Mouse (Mus musculus) heart, postnatal 25 days (tissue): ENCODE measurements around the gene Phtf2. TPM values are rescaled to one million over a fixed set of nuclear protein-coding genes. Genes with fewer than 3 reads are reported as not detected.
"Not testable (repeated sequence)": the region's sequence is repeated elsewhere in the genome, so short reads cannot be mapped to it uniquely, and the experiment has no call there.

ENCODE experiments used
- DNase-seq: peaks from one replicate; pipeline ENCODE4 v3.0.0; 2022; ENCODE audit warnings: low spot score
- intact Hi-C: fragments of 180-260 bp; cut with DNase I; formaldehyde crosslinking; loops from one replicate; pipeline ENCODE4 v1.15.1; 2025
- total RNA-seq, 2 experiments: library from RNA; stranded (reverse); gene quantifications; 2 replicates each; pipeline ENCODE4 v1.2.3; 2021

The Phtf2 gene
- total RNA-seq, 2 experiments from 2014 or later, result 77.3 to 78.1 TPM

DNA sequence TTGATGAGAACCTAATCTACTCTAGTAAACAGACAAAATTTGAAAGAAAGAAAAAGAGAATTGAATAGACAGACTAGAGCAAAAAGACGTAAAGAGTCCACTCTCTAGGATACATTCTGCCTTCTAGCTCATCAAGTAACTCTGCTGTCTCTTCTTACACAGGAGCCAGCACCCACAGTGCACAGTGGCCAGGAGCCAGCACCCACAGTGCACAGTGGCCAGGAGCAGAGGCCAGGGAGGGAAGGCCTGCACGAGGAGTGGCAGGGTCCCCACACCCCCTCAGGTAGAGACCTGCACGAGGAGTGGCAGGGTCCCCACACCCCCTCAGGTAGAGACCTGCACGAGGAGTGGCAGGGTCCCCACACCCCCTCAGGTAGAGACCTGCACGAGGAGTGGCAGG, 95.5 kb downstream of the Phtf2 start:
- DNase-seq, intact Hi-C loops: not testable (repeated sequence)

GRCm38 (mm10) chr5:20781116-20781515, 100.8 kb downstream of the Phtf2 start:
- intact Hi-C loops, result no loop called here

DNA sequence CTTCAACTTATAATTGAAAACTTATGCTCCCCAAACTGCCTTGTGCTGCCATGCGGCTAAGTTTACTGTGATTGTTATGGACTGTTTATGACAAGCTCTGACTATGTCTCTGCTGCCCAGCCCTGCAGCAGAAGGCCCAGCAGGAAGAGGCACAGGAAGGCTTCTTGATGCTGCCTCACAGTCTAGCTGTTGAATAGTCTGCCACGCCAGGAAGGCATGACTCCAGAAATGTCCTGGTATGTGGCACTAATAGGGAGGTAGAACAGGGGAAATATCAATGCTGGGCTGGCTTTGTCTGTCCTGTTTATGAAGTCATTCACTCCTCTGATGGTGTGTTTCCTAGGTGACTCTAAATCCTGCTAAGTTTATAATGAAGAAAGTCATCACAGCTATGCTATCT, 102.7 kb downstream of the Phtf2 start:
- intact Hi-C loops, result no loop called here
- DNase-seq, result no peak

More at GRCm38 (mm10) chr5:20781116-20781515, 100.8 kb downstream of the Phtf2 start:
- DNase-seq, result no peak

DNA sequence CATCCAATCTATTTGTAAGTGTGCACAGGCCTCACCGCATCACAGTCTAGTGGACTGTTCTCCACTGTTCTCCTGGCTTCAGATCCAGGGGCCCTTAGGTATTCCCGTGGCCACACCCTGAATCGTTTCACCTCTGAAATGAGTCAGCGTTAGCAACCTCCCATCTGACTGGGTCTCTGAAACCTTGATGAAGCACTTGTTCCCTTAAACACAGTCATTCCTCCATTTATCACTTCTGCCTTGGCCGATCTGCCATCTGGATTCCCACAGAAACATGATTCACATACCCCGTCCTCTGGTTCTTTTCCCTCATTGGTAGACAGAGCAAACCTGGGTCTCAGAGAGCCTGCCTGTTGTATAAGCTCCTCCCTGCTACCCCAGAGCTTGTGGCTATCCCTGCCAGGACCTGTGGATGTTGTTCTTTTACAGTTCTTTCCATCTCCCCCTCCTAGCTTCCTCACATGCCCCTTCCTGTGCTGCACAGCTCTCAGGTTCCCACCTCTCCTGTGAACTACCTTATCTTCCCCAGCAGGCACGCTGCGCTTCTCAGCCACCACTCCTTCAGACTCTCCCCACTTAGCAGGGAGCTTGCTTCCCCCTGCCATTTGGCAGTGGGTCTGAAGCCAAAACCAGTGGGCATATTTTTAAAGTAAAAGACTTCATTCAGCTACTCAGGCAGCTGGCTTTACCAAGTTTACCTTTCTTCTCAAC, 103.5 kb downstream of the Phtf2 start:
- no peak for DNase-seq
- intact Hi-C loops, result no loop called here

DNA sequence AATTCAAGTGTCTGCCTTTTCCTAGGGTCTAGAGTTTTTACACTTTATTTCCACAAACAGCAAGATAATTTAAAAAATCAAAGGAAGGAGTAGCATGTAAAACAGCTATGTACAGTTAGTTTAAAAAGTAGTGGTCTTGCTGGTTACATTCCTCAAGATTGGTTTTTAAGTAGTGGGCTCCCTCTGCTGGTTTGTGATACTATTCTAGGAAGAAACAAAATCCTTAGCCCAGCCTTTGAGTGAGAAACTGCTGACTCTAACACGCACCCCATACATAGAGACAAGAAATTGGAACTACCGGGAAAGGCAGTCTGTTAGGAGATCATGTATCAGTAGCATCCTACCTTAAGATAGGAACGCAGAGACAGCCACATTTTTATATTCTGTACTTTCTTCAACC, 108.6 kb downstream of the Phtf2 start:
- DNase-seq, result no peak
- intact Hi-C loops, result loop anchor here (5.0 kb wide), 1 partner anchor 71 kb away; no protein-coding TSS in a partner anchor

GRCm38 (mm10) chr5:20765365-20765920, 116.5 kb downstream of the Phtf2 start:
- no peak for DNase-seq
- intact Hi-C loops, result loop anchor here (5.0 kb wide), 1 partner anchor 43 kb away; no protein-coding TSS in a partner anchor

GRCm38 (mm10) chr5:20762441-20762840, 119.5 kb downstream of the Phtf2 start:
- intact Hi-C loops, DNase-seq: not testable (repeated sequence)

GRCm38 (mm10) chr5:20760368-20761162, 121.4 kb downstream of the Phtf2 start:
- intact Hi-C loops, result no loop called here

DNA sequence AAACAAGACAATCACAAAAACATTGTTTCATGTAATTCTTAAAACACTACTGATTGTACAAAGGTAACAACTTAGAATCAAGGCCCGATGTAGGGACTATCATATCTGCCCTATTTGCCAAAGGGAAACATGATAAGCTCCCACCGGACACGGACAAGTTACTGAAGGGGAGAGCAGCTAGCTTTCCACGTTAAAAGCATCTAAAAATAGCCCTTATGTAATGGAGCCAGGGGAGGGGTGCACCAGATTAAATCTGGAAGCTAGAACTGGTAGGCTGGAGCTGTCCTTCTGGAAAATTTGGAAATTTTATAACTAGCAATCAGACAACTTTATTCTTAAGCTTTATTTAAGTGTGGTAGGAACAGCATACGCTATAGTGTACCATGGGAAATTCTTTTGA, 122.2 kb downstream of the Phtf2 start:
- intact Hi-C loops, result no loop called here
- DNase-seq, result no peak

More at GRCm38 (mm10) chr5:20760368-20761162, 121.4 kb downstream of the Phtf2 start:
- no peak for DNase-seq

- intact Hi-C loops, result no loop called here
- DNase-seq, result no peak
Measured at GRCm38 (mm10) chr5:20753963-20754362, 128.0 kb downstream of the Phtf2 start.

- no peak for DNase-seq
- intact Hi-C loops, result no loop called here
Measured at GRCm38 (mm10) chr5:20753096-20753495, 128.8 kb downstream of the Phtf2 start.

- intact Hi-C loops, result no loop called here
- no peak for DNase-seq
Measured at GRCm38 (mm10) chr5:20751696-20752095, 130.2 kb downstream of the Phtf2 start.

DNA sequence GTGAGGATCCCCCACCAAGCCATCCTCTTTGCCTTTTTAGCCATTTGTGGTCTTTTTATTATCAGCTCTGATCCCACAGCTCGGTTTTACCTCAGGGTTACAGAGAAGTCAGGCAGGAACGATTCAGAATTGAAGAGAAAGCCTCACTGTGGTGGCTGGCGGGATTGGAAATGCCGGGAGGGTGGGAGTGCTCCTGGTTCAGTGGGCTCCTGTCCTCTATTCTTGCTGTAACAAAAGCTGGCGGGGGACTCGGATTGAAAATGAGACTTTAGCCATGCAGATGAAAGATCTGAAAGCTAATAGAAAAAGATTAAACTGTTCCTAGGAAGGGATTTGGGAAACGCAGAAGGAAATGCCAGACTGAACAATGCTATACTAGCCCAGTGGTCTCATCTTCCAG, 130.9 kb downstream of the Phtf2 start:
- intact Hi-C loops, result no loop called here
- no peak for DNase-seq

- no peak for DNase-seq
- intact Hi-C loops, result no loop called here
Measured at GRCm38 (mm10) chr5:20749535-20749934, 132.4 kb downstream of the Phtf2 start.

- intact Hi-C loops, result no loop called here
- no peak for DNase-seq
Measured at GRCm38 (mm10) chr5:20748856-20749255, 133.1 kb downstream of the Phtf2 start.

GRCm38 (mm10) chr5:20748142-20748541, 133.8 kb downstream of the Phtf2 start:
- no peak for DNase-seq
- intact Hi-C loops, result no loop called here

GRCm38 (mm10) chr5:20741936-20742335, 140.0 kb downstream of the Phtf2 start:
- DNase-seq, result no peak
- intact Hi-C loops, result no loop called here

DNA sequence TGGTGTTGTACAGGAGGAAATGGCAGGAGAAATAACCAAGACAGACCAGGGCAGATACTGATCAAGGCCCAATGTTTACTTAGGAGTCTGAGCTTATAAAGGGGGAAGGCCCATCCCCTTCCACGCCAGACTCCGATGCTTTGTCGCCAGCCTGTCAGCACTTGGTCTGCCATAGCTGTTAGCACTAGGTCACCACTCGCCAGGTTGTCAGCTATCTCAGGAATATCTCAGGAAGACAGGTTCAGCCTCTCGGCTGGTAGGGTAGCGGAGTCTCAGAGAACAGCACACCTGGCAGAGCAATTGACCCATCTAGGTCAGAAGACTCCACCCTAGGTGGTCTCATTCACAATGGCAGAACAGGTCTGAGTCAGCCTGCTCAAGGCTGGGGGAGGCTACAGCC, 140.7 kb downstream of the Phtf2 start:
- intact Hi-C loops, result no loop called here
- no peak for DNase-seq

DNA sequence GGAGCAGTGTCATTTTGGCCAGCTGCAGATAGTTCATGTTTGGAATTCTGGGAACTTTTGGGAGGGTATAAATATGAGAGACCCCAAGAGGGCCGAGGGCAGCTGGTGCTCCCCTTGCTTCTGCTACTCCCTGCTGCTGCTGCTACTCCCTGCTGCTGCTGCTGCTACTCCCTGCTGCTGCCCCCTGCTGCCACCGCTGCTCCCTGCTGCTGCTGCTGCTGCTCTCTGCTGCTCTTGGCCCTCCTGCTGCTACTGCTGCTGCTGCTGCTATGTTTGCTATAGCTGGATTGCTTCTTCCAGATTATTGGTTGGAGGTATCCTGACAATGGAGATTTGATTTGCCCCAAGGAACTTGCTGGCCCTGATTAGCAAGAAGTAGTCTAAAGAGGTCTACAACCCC, 143.1 kb downstream of the Phtf2 start:
- intact Hi-C loops, result no loop called here

GRCm38 (mm10) chr5:20723226-20723625, 158.7 kb downstream of the Phtf2 start:
- DNase-seq, result not testable (repeated sequence)
- intact Hi-C loops, result loop anchor here (5.0 kb wide), 1 partner anchor 44 kb away; no protein-coding TSS in a partner anchor

More for the DNA sequence above, 143.1 kb downstream of the Phtf2 start:
- DNase-seq, result no peak
